Mouse (Mus musculus) hematopoietic stem cell, adult 5-6 weeks (primary cell): ENCODE data around the gene Zkscan16. TPM values are rescaled to one million over a fixed set of nuclear protein-coding genes. Genes with fewer than 3 reads are reported as not detected.

ENCODE experiments used
- ATAC-seq, 2 experiments: fragments of 125-278 bp in 1 of 2; replicated peaks in 1 of 2; 2 replicates each; pipeline ENCODE4 v1.8.0; 2016 to 2017; ENCODE audit warnings: inconsistent platforms in 2 of 2, mild to moderate bottlenecking in 2 of 2, moderate number of reproducible peaks in 2 of 2, low read depth in 1 of 2, moderate TSS enrichment in 1 of 2; ENCODE audit not compliant: low FRiP score in 2 of 2, poor library complexity in 2 of 2, severe bottlenecking in 2 of 2, insufficient read depth in 1 of 2, low TSS enrichment in 1 of 2
- total RNA-seq: library from RNA; stranded (forward); fragments of 172-1452, 232-1000 nt; gene quantifications from 2 replicates; pipeline ENCODE4 v1.2.3, GENCODE M21; 2017

Zkscan16 gene
- total RNA-seq = not detected in 2 replicates

- ATAC-seq = peak; percentile 42 to 60
Measured at GRCm38 (mm10) chr4:58943420-58944205, at the start of gene Zkscan16. Zkscan16 (plus strand) TSS chr4:58943628.

- no peak for ATAC-seq
Measured at GRCm38 (mm10) chr4:58894399-58894798, 49.0 kb upstream of the Zkscan16 start.

- no peak for ATAC-seq
Measured at GRCm38 (mm10) chr4:58897436-58897835, 46.0 kb upstream of the Zkscan16 start.

- peak in 1 of 2 experiments; percentile 46; a peak in 1 of 4 replicates for ATAC-seq
Measured at GRCm38 (mm10) chr4:58898318-58898717, 45.1 kb upstream of the Zkscan16 start.

GRCm38 (mm10) chr4:58907453-58907852 is 36.0 kb upstream of the Zkscan16 start:
- ATAC-seq = no peak

- no peak for ATAC-seq
Measured at GRCm38 (mm10) chr4:58910175-58911068, 33.0 kb upstream of the Zkscan16 start.

GRCm38 (mm10) chr4:58911069-58911830 is 32.2 kb upstream of the Zkscan16 start:
- peak; percentile 12 to 35; a peak in 1 of 4 replicates for ATAC-seq

GRCm38 (mm10) chr4:58911831-58912628 is 31.4 kb upstream of the Zkscan16 start:
- ATAC-seq = peak in 1 of 2 experiments; percentile 15; a peak in 1 of 4 replicates

GRCm38 (mm10) chr4:58912629-58913335 is 30.6 kb upstream of the Zkscan16 start, which contains the start of gene Ecpas:
Ecpas (minus strand) TSS chr4:58912749.
- peak; percentile 69 to 73 for ATAC-seq

- ATAC-seq = peak; percentile 24 to 44; a peak in 1 of 4 replicates
Measured at GRCm38 (mm10) chr4:58913336-58914026, 29.9 kb upstream of the Zkscan16 start.

GRCm38 (mm10) chr4:58915081-58915826 is 28.2 kb upstream of the Zkscan16 start:
- no peak for ATAC-seq

- ATAC-seq = no peak
Measured at GRCm38 (mm10) chr4:58923933-58924332, 19.5 kb upstream of the Zkscan16 start.

GRCm38 (mm10) chr4:58925664-58926063 is 17.8 kb upstream of the Zkscan16 start:
- ATAC-seq = no peak

- no peak for ATAC-seq
Measured at GRCm38 (mm10) chr4:58926120-58926519, 17.3 kb upstream of the Zkscan16 start.

- ATAC-seq = no peak
Measured at GRCm38 (mm10) chr4:58927661-58928060, 15.8 kb upstream of the Zkscan16 start.
